Mouse (Mus musculus) erythroblast, embryonic 14.5 days (primary cell): ENCODE data around the gene Tinagl1. TPM values are rescaled to one million over a fixed set of nuclear protein-coding genes. Genes with fewer than 3 reads are reported as not detected.

Source experiments
- H3K27me3 ChIP-seq: 2 replicates; pipeline ENCODE4 v1.6.1; 2012; ENCODE audit warnings: inconsistent platforms; ENCODE audit not compliant: control insufficient read depth
- H3K36me3 ChIP-seq: 2 replicates; pipeline ENCODE4 v1.6.1; 2012; ENCODE audit warnings: mild to moderate bottlenecking, inconsistent platforms; ENCODE audit not compliant: control insufficient read depth
- H3K4me1 ChIP-seq: 2 replicates; pipeline ENCODE4 v1.6.1; 2012; ENCODE audit warnings: inconsistent platforms; ENCODE audit not compliant: control insufficient read depth
- H3K4me3 ChIP-seq: replicated peaks from 2 replicates; pipeline ENCODE3; 2012; ENCODE audit warnings: moderate library complexity, mild to moderate bottlenecking, inconsistent platforms
- H3K9me3 ChIP-seq: 2 replicates; pipeline ENCODE4 v1.6.1; 2012; ENCODE audit warnings: low read length, inconsistent platforms, mixed read lengths; ENCODE audit not compliant: control insufficient read depth
- GATA1 ChIP-seq: IDR thresholded peaks from 2 replicates; pipeline ENCODE4 v1.6.1; 2012; ENCODE audit warnings: low read length, inconsistent platforms, mixed read lengths
- TAL1 ChIP-seq: IDR thresholded peaks from 3 replicates; pipeline ENCODE4 v1.6.1; 2012; ENCODE audit warnings: low read length, inconsistent platforms, mixed read lengths
- polyA plus RNA-seq: library from polyadenylated mRNA; stranded (reverse); fragments of >175 nt; gene quantifications from 2 replicates; pipeline ENCODE4 v1.2.3, GENCODE M21; 2012

Tinagl1 gene
- 58.6 and 58.7 TPM in 2 replicates for polyA plus RNA-seq

DNA sequence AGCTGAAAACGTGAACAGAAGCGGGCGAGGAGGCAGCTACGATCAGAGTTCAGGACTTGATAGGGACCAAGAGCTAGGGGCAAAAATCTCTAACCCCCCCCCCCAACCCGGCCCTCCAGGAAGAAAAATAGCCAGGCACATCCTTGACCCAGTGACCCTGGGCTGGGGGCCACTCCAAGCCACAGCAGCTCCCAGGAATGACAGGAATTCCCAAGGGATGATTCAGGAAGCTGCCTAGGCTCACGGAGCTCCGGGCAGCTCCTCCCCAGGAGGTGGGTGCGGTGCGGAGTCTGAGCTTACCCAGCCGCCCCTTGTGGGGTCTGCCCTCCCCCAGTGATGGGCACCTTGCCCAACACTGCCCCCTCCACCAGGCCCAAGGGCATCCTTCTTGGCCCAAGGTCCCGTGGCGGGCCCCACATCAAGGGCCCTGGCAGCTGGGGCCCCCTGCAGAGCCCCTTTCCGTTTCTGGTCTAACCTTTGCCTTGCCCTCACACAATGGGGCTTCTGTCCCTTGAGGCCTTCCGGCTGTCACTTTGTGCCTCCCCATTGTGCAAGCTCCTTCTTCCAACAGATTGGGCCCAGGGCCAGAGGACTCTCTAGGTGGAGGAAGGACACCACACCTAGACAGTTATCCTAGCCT, at the start of gene Tinagl1:
Gene Tinagl1 (minus strand): TSS at position 51 of the 640 bp plus-strand sequence.
- TF ChIP-seq TAL1 (no peak), GATA1 (no peak)
- peaks cover 49% of the 10 kb centered on the region for H3K27me3 ChIP-seq
- peak within 1 kb of the TSS; percentile 73 for H3K4me3 ChIP-seq
- peaks cover 37% of the 10 kb centered on the region for H3K36me3 ChIP-seq
- H3K9me3 ChIP-seq: no peaks in the 10 kb centered on the region
- H3K4me1 ChIP-seq: peaks cover 59% of the 10 kb centered on the region

DNA sequence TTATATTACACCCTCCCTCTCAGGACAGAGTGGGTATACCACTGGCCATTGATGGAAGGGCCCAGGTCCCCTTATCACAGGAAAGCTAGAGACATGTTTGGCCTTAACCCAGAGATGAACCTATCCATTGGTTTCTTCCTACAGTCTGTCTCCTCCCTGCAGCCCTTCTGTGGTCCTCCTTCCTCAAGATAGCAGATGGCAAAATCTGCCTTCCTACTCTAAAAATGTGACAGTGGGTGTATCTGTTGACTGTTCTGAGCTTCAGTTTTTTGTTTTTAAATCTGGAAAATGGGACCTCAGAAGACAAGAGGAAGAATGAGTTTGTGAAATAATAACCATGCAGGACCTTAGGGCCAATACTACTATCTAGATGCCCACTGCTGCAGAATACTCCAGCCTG, 49.1 kb upstream of the Tinagl1 start:
- peaks cover 26% of the 10 kb centered on the region for H3K27me3 ChIP-seq
- no peak for TF ChIP-seq GATA1
- TF ChIP-seq TAL1: no peak
- H3K4me1 ChIP-seq: no peaks in the 10 kb centered on the region; the same call in 1 of the 2 replicates
- no peaks in the 10 kb centered on the region for H3K9me3 ChIP-seq
- H3K36me3 ChIP-seq: no peaks in the 10 kb centered on the region
- H3K4me3 ChIP-seq: no peak overlapping the region

DNA sequence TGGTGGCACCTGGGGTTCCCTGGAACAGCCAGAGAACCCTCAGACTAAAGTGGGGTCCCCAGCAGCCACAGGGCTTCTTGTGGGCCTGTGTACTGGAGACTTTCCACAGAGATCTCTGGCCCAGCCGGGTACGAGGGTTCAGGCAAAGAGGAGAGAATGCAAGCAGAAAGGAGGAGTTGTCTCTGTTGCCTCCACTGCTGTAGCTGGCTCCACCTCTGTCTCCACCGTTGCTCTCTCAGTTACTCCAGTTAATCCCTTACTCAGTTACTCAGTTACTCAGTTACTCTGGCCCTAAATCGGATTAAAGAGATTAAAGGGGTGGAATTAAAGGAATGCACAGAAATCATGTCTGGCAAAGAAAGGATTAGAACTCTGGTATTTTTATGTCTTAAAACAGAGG, 47.3 kb upstream of the Tinagl1 start, which contains the start of gene Gm853:
Gene Gm853 (minus strand): TSS at position 223 of the 400 bp plus-strand sequence.
- Histone ChIP-seq H3K4me1 (no peaks in the 10 kb centered on the region; the same call in 1 of the 2 replicates), H3K36me3 (no peaks in the 10 kb centered on the region), H3K4me3 (no peak within 1 kb of the TSS), H3K27me3 (peaks cover 29% of the 10 kb centered on the region), H3K9me3 (no peaks in the 10 kb centered on the region)
- TF ChIP-seq TAL1 (no peak), GATA1 (no peak)

DNA sequence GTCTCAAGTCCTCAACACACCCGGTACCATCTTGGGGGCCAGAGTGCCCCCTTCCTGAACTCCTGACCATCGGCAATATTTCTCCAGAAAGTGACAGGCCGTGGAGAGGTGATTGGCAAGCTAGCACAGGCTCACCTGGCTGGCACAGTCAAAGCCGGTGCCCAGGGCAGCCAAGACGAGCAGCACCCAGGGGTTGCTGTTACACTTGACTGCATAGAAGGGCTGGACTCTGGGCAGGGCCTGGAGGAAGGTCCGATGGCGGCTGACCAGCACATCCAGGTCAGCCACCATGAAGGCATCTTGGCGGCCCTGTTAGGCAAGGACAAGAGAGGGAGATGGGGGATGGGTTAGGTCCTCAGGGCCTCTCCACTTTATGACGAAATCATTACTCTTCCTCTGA, 45.3 kb upstream of the Tinagl1 start:
- TF ChIP-seq GATA1: no peak
- no peak for TF ChIP-seq TAL1
- peaks cover 32% of the 10 kb centered on the region for H3K27me3 ChIP-seq

DNA sequence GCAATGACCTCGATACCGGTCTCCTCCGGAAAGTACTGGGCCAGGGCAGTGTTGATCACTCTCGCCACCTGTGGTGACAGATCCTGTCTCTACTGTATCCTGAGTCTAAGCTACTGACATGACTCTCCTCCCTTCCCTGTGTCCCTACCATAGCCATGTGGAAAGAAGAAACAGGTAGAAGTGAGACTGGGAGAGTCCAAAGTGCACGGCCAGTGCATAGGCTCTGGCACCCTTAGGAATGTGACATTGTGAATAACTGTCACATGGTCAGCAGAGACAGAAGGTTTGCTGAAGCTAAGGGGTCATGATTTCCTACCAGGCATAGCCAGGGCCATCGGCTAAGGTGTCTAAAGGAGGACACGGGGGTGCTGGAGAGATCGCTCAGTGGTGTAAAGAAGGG, 40.5 kb upstream of the Tinagl1 start:
- Histone ChIP-seq H3K4me3 (no peak overlapping the region), H3K27me3 (peaks cover 13% of the 10 kb centered on the region), H3K4me1 (peaks cover 46% of the 10 kb centered on the region), H3K36me3 (no peaks in the 10 kb centered on the region), H3K9me3 (no peaks in the 10 kb centered on the region)
- TF ChIP-seq GATA1 (no peak), TAL1 (no peak)

More for the DNA sequence above, 45.3 kb upstream of the Tinagl1 start:
- Histone ChIP-seq H3K36me3 (no peaks in the 10 kb centered on the region), H3K4me1 (peaks cover 4% of the 10 kb centered on the region), H3K4me3 (no peak overlapping the region), H3K9me3 (no peaks in the 10 kb centered on the region)

DNA sequence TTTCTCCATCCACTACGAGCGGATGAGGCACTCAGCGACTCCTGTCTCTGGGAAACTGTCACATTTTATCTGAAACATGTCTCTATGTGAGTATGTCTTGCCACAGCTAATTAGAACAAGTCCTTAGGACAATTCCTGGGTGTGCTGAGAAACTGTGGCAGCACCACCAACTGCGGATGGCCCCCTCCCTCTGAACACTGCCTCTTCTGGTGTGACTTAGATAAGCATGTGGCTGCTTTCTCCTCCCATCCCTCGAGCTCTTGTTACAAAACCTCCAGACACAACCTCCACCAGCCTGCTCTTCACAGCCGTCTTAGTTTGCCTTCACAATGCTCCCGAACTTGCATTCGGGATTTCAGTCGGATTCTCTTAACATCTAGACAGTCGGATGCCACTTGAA, 38.9 kb upstream of the Tinagl1 start:
- Histone ChIP-seq H3K4me1 (peaks cover 46% of the 10 kb centered on the region), H3K36me3 (no peaks in the 10 kb centered on the region), H3K27me3 (peaks cover 7% of the 10 kb centered on the region), H3K4me3 (no peak overlapping the region), H3K9me3 (no peaks in the 10 kb centered on the region)
- TF ChIP-seq TAL1 (no peak), GATA1 (no peak)

DNA sequence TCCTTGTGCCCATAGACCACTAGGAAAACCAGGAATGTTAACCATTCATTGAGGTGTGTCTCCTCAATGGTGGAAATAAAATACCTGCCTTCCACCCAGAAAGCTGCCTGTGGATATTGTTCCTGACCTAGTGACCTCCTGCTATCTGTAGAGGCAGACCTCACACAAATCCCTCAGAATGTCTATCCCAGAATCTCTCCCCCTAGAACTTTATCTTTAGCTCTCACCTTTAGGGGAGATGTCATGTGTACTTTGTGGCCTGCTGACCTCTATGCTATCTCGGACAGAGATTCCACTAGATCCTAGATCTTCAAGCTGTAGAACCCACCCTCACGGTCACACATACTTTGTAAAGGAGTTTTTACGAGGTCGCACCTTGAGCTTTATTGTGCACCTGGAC, 38.3 kb upstream of the Tinagl1 start:
- peaks cover 2% of the 10 kb centered on the region; the same call in 1 of the 2 replicates for H3K9me3 ChIP-seq

DNA sequence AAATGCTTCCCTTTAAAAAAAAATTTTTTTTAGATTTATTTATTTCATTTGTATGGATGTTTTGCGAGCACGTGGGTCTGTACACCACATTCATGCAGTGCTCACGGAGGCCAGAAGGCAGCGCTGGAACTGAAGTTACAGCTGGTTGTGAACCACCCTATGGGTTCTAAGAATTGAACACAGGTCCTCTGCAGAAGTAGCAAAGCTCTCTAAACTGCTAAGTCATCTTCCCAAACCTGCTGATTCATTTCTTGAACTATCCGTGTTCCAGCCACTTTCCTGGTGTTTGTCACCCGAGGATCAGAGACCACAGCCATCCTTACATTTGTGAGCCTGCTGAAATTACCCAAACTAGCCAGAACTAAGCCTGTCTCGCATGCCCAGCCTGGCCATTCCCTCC, 37.5 kb upstream of the Tinagl1 start:
- Histone ChIP-seq H3K4me1 (peaks cover 46% of the 10 kb centered on the region), H3K36me3 (no peaks in the 10 kb centered on the region), H3K4me3 (no peak overlapping the region), H3K27me3 (peaks cover 7% of the 10 kb centered on the region), H3K9me3 (peaks cover 10% of the 10 kb centered on the region)
- TF ChIP-seq TAL1 (no peak), GATA1 (no peak)

More for the DNA sequence above, 38.3 kb upstream of the Tinagl1 start:
- peaks cover 46% of the 10 kb centered on the region for H3K4me1 ChIP-seq
- no peak for TF ChIP-seq GATA1
- no peak for TF ChIP-seq TAL1
- no peak overlapping the region for H3K4me3 ChIP-seq
- no peaks in the 10 kb centered on the region for H3K36me3 ChIP-seq
- peaks cover 7% of the 10 kb centered on the region for H3K27me3 ChIP-seq

DNA sequence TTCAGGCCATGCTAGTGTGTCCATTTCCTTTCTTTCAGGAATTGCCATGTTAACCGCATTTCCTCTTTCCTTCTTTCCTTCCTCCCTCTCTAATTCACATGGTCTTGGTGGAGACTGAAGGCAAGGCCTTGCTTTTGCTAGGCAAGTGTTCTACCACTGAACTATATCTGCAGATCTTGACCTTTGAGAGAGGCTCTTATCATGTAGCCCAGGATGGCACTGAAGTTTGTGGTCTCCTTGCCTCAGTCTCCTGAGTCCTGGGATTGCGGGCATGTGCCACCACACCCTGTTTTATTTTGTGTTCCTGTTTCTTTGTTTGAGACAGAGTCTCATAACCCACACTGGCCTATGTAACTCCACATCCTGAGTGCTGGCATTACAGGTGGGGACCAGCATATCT, 36.9 kb upstream of the Tinagl1 start:
- Histone ChIP-seq H3K9me3 (peaks cover 16% of the 10 kb centered on the region), H3K4me1 (peaks cover 46% of the 10 kb centered on the region), H3K27me3 (peaks cover 7% of the 10 kb centered on the region), H3K36me3 (no peaks in the 10 kb centered on the region), H3K4me3 (no peak overlapping the region)
- TF ChIP-seq GATA1: no peak
- TF ChIP-seq TAL1: no peak
